Mouse (Mus musculus): ENCODE measurements around the gene Nt5dc2. TPM values are rescaled to one million over a fixed set of nuclear protein-coding genes. Genes with fewer than 3 reads are reported as not detected.

The Nt5dc2 gene
- 322 TPM for polyA plus RNA-seq (2012; fragmentation: generic; extraction: Trizol)
- long read RNA-seq, experiment 1, transcript Nt5dc2-204 (14 exons, 1,848 nt): major isoform, 36 of 76 reads
- long read RNA-seq, experiment 1, partial matches to known transcripts: 35 of 76 reads
- long read RNA-seq, experiment 1, other reads (novel, unspliced or antisense): 2 of 76 reads
- long read RNA-seq, experiment 2, transcript Nt5dc2-204 (14 exons, 1,848 nt): major isoform, 99 of 112 reads
- long read RNA-seq, experiment 2, partial matches to known transcripts: 3 of 112 reads
- long read RNA-seq, experiment 2, other reads (novel, unspliced or antisense): 8 of 112 reads

DNA sequence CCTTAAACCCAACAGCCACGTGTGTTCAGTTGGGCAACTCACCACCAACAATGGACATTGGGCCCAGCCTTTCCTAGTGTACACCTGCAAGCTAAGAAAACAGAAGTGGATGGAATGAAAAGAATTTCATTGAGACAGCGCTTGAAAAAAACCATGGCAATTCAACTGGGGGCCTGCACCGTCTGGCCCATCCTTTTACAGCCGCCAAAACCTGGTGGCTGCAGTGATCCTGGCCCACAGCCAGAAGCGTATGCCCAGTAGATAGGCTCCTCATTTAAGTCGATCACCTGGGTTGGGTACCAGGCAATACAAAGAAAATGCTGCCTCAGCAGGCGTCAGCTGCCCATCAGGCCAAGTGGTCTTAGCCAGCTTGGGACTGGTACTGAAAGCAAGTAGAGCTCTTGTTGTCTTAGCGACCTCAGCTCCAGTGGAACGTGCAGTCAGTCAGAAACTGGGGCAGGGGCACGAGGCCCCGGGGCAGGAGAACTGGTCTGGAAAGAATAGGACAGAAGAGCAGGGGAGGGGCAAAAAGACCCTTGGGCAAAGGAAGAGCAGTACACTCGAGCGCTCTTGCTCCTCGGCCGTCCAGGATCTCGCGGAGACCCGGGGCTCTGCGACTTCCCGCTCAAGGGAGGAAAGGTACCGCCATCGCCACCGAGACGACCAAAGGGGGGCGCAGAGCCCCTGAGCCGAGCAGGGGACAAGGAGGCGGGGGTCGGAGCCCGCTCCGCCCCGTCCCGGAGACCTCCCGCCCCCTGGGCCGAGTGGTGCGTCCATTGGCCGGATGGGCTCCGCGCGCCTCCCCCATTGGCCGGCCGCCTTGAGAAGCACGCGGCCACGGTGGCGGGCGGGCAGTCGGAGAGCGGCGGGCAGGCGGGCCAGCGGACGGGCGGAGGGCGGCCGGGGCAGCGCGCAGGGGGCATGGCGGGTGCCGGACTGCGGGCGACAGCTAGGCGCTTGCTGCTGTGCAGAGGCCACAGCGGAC, at the start of gene Nt5dc2:
Gene Nt5dc2, plus strand, starts transcription at position 818 of the 985 bp plus-strand sequence.
- H3K79me2 ChIP-seq (ENCODE audit: control insufficient read depth, insufficient read depth): peaks cover 46% of the 10 kb centered on the region
- TF ChIP-seq MYOG (IDR thresholded peaks at IDR 0.05; ENCODE audit: control insufficient read depth, extremely low read depth, insufficient read length) (no peak), CTCF (IDR thresholded peaks at IDR 0.05; ENCODE audit: control insufficient read depth, insufficient read depth, insufficient read length) (peak; percentile 2)
- H3K27me3 ChIP-seq (ENCODE audit: control insufficient read depth, insufficient read depth, insufficient read length): no peaks in the 10 kb centered on the region
- peaks cover 23% of the 10 kb centered on the region for H3K79me3 ChIP-seq (ENCODE audit: low read depth)
- peaks cover 12% of the 10 kb centered on the region for H3K36me3 ChIP-seq (ENCODE audit: control insufficient read depth, insufficient read depth)
- H3K4me3 ChIP-seq (ENCODE audit: insufficient read depth, poor library complexity, severe bottlenecking): peak within 1 kb of the TSS; percentile 52
- peak within 1 kb of the TSS; percentile 92 for H3ac ChIP-seq (ENCODE audit: control insufficient read depth, insufficient read length, low read depth)

GRCm38 (mm10) chr14:31081147-31081546, 49.7 kb upstream of the Nt5dc2 start:
- H3K4me3 ChIP-seq (ENCODE audit: insufficient read depth, poor library complexity, severe bottlenecking): no peak overlapping the region
- H3ac ChIP-seq (ENCODE audit: control insufficient read depth, insufficient read length, low read depth): no peak overlapping the region
- H3K36me3 ChIP-seq (ENCODE audit: control insufficient read depth, insufficient read depth): peaks cover 66% of the 10 kb centered on the region
- peaks cover 6% of the 10 kb centered on the region for H3K79me3 ChIP-seq (ENCODE audit: low read depth)
- peaks cover 6% of the 10 kb centered on the region for H3K79me2 ChIP-seq (ENCODE audit: control insufficient read depth, insufficient read depth)
- no peaks in the 10 kb centered on the region for H3K27me3 ChIP-seq (ENCODE audit: control insufficient read depth, insufficient read depth, insufficient read length)
- TF ChIP-seq CEBPB (IDR thresholded peaks at IDR 0.05; ENCODE audit: low read depth) (no peak), MYOD1 (IDR thresholded peaks at IDR 0.05; ENCODE audit: control insufficient read depth, insufficient read length, low read depth) (no peak), CTCF (IDR thresholded peaks at IDR 0.05; ENCODE audit: control insufficient read depth, insufficient read depth, insufficient read length) (no peak), USF1 (IDR thresholded peaks at IDR 0.05; ENCODE audit: low read depth) (no peak), FOSL1 (IDR thresholded peaks at IDR 0.05; ENCODE audit: insufficient read depth, low read length, poor library complexity, severe bottlenecking) (no peak), MYOG (IDR thresholded peaks at IDR 0.05; ENCODE audit: control insufficient read depth, extremely low read depth, insufficient read length) (no peak), MAX (IDR thresholded peaks at IDR 0.05) (no peak)

GRCm38 (mm10) chr14:31087433-31087832, 43.4 kb upstream of the Nt5dc2 start:
- Histone ChIP-seq H3ac (ENCODE audit: control insufficient read depth, insufficient read length, low read depth) (no peak overlapping the region), H3K79me2 (ENCODE audit: control insufficient read depth, insufficient read depth) (no peaks in the 10 kb centered on the region), H3K27me3 (ENCODE audit: control insufficient read depth, insufficient read depth, insufficient read length) (no peaks in the 10 kb centered on the region), H3K4me3 (ENCODE audit: insufficient read depth, poor library complexity, severe bottlenecking) (no peak overlapping the region), H3K79me3 (ENCODE audit: low read depth) (no peaks in the 10 kb centered on the region), H3K36me3 (ENCODE audit: control insufficient read depth, insufficient read depth) (peaks cover 91% of the 10 kb centered on the region)
- no peak for TF ChIP-seq CEBPB (IDR thresholded peaks at IDR 0.05; ENCODE audit: low read depth)
- TF ChIP-seq MAX (IDR thresholded peaks at IDR 0.05): no peak
- TF ChIP-seq USF1 (IDR thresholded peaks at IDR 0.05; ENCODE audit: low read depth): no peak
- no peak for TF ChIP-seq CTCF (IDR thresholded peaks at IDR 0.05; ENCODE audit: control insufficient read depth, insufficient read depth, insufficient read length)
- no peak for TF ChIP-seq FOSL1 (IDR thresholded peaks at IDR 0.05; ENCODE audit: insufficient read depth, low read length, poor library complexity, severe bottlenecking)
- TF ChIP-seq MYOD1 (IDR thresholded peaks at IDR 0.05; ENCODE audit: control insufficient read depth, insufficient read length, low read depth): no peak
- no peak for TF ChIP-seq MYOG (IDR thresholded peaks at IDR 0.05; ENCODE audit: control insufficient read depth, extremely low read depth, insufficient read length)

DNA sequence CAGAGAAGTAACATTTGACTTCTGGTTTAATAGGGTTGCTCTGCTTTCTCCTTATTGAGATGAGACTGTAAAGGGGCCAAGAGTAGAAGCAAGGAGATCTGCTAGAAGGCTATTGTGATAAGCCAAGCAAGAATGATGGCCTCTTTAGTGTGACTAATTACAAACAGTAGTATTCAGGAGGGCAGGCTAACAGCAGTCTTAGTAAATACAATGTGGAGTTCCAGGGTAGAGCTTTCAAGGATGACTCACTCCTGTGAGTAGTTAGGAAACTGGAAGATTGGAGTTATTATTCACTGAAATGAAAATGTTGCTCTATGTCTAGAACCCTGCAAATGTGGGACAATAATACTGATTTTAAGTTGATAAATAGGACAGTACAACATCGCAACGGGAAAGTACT, 42.3 kb upstream of the Nt5dc2 start:
- Histone ChIP-seq H3K79me2 (ENCODE audit: control insufficient read depth, insufficient read depth) (no peaks in the 10 kb centered on the region), H3K79me3 (ENCODE audit: low read depth) (no peaks in the 10 kb centered on the region), H3K27me3 (ENCODE audit: control insufficient read depth, insufficient read depth, insufficient read length) (no peaks in the 10 kb centered on the region), H3K36me3 (ENCODE audit: control insufficient read depth, insufficient read depth) (peaks cover 90% of the 10 kb centered on the region), H3ac (ENCODE audit: control insufficient read depth, insufficient read length, low read depth) (no peak overlapping the region), H3K4me3 (ENCODE audit: insufficient read depth, poor library complexity, severe bottlenecking) (no peak overlapping the region)
- TF ChIP-seq USF1 (IDR thresholded peaks at IDR 0.05; ENCODE audit: low read depth) (no peak), MYOG (IDR thresholded peaks at IDR 0.05; ENCODE audit: control insufficient read depth, extremely low read depth, insufficient read length) (no peak), CTCF (IDR thresholded peaks at IDR 0.05; ENCODE audit: control insufficient read depth, insufficient read depth, insufficient read length) (no peak), MAX (IDR thresholded peaks at IDR 0.05) (no peak), FOSL1 (IDR thresholded peaks at IDR 0.05; ENCODE audit: insufficient read depth, low read length, poor library complexity, severe bottlenecking) (no peak), CEBPB (IDR thresholded peaks at IDR 0.05; ENCODE audit: low read depth) (no peak), MYOD1 (IDR thresholded peaks at IDR 0.05; ENCODE audit: control insufficient read depth, insufficient read length, low read depth) (no peak)

DNA sequence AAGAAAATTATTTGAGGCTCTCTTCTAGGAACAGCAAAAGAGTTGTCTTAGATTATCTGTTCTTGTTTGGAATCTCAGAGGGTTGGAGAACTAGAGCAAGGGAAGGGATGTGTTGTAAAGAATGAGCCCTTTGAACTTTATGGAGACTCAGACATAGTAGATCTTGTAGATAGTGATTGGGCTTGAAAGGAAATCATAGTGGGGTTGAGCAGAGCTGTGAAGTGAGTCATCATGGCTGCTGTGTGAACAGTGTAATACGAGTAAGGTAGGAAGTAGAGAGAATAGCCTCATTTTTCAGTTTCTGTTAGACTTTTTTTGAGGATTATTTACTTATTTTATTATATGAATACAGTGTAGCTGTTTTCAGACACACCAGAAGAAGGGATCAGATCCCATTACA, 40.9 kb upstream of the Nt5dc2 start:
- Histone ChIP-seq H3ac (ENCODE audit: control insufficient read depth, insufficient read length, low read depth) (no peak overlapping the region), H3K79me3 (ENCODE audit: low read depth) (no peaks in the 10 kb centered on the region), H3K79me2 (ENCODE audit: control insufficient read depth, insufficient read depth) (peaks cover 3% of the 10 kb centered on the region), H3K36me3 (ENCODE audit: control insufficient read depth, insufficient read depth) (peaks cover 76% of the 10 kb centered on the region), H3K4me3 (ENCODE audit: insufficient read depth, poor library complexity, severe bottlenecking) (no peak overlapping the region), H3K27me3 (ENCODE audit: control insufficient read depth, insufficient read depth, insufficient read length) (no peaks in the 10 kb centered on the region)
- TF ChIP-seq CTCF (IDR thresholded peaks at IDR 0.05; ENCODE audit: control insufficient read depth, insufficient read depth, insufficient read length) (no peak), MYOD1 (IDR thresholded peaks at IDR 0.05; ENCODE audit: control insufficient read depth, insufficient read length, low read depth) (no peak), CEBPB (IDR thresholded peaks at IDR 0.05; ENCODE audit: low read depth) (no peak), MYOG (IDR thresholded peaks at IDR 0.05; ENCODE audit: control insufficient read depth, extremely low read depth, insufficient read length) (no peak), USF1 (IDR thresholded peaks at IDR 0.05; ENCODE audit: low read depth) (no peak), MAX (IDR thresholded peaks at IDR 0.05) (no peak), FOSL1 (IDR thresholded peaks at IDR 0.05; ENCODE audit: insufficient read depth, low read length, poor library complexity, severe bottlenecking) (no peak)

Data from C2C12 (cell line).